Mouse (Mus musculus): ENCODE results near the gene H2-Ab1. TPM values are rescaled to one million over a fixed set of nuclear protein-coding genes. Genes with fewer than 3 reads are reported as not detected.

H2-Ab1 gene
- total RNA-seq, 2 experiments from 2014 or later, result 36.3 to 70.4 TPM

DNA sequence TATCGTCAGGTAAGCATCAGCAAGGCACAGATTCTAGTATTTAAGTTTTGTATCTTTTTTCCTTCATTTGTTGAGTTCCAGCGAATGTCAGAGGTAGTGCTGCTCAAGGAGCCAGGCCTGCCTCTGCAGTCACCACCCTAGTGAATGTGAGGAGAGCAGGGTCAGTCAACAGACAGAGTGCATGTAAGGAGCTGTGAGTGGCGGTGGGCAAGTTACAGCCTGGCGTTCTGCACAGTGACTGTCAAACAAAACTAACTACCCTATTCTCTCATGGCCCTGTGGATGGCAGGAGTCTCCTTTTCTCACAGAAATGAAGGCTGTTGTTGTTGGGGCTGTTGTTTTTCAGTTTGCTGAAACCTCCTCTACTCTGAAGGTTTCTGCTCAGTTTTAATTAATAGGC lies 27.9 kb downstream of the H2-Ab1 start:
- no peak for DNase-seq

DNA sequence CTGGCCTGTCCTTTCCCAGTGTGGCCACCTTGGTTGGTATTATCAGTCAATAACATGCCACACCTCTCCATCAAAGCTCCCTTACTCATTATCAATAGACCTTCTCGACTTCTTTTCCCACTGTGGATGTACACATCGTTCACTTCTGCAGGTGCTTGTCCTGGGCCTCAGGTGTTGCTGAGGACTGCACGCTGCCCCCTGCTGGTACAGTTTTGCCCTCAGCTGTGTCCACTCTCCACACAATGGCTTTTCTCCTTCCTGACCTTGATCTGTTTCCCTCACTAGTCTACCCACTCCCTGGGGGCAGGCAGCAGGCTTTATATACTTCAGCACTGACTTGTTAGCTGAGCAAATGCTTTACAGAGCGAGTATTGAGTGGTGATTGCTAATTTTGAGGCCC lies 28.4 kb downstream of the H2-Ab1 start:
- DNase-seq, result peak; percentile 33 to 69

DNA sequence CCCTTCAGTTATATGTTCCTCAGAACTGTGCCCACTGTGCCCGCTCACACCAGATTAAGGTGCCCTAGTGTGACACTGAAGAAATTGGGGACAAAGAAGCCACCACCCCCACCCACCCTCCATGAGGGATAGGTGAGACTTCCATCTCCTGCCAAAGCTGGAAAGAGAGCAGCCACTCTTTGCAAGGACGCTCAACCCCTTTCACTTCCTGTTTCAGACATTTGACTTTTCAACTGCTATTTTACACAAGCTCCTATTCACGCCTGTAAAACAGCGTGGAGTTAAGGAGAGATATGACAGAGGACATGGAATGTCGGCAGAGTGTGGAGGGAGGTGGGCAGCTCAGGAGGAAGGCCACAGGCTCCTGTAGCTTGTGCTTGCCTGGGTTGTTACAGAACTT lies 29.0 kb downstream of the H2-Ab1 start:
- DNase-seq, result no peak

DNA sequence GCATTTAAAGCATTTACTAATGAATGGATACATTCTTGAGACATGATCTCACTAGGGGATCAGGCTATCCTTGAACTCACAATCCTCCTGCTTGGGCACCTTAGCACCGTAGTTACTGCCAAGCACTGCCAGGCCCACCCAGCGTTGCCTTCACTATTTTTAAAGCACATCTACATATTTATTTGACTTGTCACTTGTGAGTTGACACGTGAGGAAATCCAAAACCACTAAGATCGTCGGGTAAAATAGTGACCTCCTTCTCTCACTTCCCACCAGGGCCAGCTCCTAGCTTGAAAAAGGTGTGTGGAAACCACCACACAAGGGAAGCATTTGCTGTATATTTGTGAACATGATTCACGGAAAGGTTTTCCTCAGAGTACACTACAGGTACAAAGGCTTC lies 29.5 kb downstream of the H2-Ab1 start:
- DNase-seq, result no peak

DNA sequence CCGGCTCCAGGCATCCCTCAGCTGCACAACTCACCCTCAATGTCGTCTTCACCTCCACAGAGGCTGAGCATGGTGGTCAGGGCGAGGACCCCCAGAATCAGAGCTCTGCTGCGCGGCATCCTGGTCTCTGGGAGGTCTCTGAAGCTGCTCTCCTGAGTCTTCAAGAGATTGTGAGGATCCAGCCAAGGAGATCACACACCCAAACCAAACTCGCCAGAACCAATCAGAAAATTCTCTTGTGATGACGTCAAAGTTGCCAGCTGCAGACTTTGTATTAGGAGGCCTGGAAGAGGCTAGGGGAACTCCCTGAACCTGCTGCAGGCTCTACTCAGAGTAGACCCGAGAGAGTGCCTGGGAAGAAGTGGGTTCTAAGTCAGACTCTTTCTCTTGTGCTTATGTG lies 30.2 kb downstream of the H2-Ab1 start, which contains the start of gene H2-Aa:
Gene H2-Aa (minus strand): TSS at position 176 of the 400 bp plus-strand sequence.
- DNase-seq, result peak; percentile 81 to 83

DNA sequence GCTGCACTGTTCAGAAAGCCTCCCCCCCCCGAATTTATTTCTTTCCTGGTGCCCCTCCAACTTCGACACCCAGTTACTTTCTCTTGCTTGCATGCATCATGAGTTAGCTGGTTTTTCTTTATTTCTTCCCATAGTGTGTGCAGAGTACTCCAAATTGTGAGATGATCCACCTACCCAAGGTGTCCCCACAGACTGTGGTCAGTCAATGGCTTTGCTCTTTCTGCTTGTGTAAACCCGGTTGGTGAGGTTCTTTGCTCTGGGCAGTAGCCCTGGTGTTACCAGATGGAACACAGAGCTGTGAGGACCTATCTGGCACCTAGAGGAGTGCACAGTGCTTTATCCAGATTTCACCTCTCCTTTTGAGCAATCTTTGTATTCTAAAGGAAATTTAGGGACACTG lies 30.6 kb downstream of the H2-Ab1 start:
- DNase-seq, result no peak

DNA sequence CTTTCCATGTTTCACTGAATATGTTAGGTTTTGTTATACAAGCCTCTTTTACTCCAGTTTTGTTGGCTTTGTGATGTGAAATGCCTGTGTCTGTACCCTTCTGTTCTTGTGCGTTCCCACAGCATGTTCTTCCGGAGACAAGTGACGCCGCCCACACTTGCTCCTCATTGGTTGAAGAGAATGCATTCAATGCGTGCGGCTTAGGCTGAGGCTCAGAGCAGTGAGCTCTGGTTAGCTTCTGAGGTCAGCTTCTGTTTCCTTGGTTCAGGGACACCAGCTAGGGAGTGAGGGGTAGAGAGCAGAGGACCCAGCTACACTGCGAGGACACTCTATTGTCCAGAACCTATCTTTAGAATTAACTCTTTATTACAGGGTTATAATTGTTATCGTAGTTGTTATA lies 34.1 kb downstream of the H2-Ab1 start:
- peak; percentile 75 to 78 for DNase-seq

DNA sequence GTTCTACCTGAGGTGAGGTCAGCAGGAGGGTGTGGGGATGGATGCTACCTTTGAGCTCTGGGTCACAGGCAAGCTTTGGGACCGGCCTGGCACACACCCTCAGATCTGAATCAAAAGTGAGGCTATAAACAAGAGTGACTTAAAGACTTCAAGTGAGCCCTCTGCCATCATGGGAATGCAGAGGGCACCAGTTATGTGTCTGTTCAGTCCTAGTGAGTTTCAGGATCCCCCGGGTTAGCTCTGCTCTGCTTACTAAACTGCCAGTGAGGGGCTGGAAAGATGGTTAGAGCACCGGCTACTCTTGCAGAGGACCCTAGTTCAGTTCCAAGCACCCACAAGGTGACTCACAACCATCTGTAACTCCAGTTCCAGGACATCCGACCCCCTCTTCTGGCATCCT lies 35.1 kb downstream of the H2-Ab1 start:
- no peak for DNase-seq

DNA sequence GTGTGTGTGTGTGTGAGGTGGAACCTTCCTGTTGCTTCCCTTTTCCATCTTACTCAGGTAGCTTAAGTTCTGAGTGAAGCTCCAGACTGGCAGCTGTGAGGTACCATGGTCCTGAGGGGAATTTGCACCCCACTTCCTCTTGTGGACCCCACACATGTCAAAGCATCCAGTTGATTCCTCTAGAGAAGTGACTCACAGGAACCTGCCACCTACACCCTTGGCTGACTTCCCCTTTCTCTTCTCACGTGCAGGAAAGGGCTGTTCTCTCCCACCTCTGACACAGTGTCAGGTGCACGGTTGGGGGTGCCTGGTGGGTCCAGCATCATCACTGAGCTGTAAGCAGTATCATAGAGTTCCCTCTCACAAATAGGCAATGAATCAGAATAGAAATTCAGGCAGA lies 36.0 kb downstream of the H2-Ab1 start:
- DNase-seq, result no peak

DNA sequence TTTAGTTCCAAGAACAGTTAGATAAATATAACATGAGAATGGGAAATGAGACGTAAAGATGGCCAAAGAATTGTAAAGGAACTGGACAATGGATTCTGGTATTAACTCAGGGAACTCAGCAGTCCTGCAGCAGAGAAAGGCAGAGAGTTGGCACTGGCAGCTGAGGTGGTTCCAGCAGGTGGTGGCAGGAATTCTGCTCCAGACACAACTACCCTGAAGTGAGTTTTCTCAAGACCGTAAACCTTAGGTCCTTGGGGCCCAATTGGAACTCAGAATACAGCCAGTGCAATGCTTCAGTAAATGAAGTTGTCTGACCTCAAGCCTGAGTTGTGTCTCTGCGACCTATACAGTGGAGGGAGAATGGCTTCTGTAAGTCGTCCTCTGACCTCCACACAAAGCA lies 36.8 kb downstream of the H2-Ab1 start:
- no peak for DNase-seq

DNA sequence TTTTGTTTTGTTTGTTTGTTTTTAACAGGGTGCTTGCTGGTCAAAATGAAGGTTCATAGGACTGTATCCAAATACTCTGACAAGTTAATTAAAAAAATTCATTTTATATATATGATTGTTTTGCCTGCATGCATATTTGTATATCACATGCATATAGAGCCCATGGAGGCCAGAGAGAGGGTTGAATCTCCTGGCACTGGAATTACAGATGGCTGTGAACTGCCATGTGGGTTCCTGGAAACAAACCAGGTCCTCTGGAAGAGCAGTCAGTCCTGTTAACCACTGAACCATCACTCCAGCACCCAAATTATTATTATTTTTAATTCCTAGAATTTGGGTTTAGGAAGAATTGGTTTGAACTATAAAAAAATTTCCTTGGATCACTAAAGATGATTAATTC lies 37.8 kb downstream of the H2-Ab1 start:
- DNase-seq, result no peak

DNA sequence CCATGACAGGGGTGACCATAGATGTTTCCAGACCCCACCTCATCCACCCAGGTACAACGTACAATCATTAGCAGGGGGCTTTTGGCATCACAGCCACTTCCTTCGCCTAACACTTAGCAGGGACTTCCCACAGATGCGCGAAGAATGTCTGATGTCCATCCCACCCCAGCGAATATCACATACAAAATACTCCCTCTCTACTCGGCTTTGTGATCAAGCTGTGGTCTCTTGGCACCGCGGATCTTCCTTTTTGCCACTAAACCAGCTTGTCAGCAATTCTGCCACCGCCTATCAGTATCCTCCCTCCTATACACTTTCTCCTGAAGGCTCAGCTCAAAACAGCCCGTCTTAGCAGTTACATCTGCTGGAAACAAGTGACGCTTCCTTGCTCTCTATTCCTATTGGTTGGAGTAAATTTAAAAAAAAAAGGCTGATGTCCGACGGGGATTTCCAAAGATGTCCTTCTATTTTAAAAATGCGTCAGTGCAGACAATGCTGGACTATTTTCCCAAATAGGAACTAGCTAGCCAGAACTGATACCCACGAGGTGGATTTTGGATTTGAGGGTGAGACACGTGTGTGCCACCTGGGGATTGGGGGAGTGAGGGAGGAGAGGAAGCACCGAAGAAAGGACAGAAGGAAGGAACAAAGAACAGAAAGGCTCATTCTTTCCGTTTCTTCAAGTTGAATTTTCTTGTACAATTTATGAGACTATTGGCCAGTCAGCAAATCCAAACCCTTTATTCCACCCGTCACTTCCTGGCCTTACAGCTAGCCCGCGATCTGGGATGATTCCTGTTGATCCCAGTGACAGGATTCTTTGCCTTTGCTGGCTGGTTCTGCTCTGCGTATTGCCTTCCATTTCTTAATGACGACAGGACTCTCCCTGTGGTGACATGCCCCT lies 38.7 kb downstream of the H2-Ab1 start:
- DNase-seq, result peak in 1 of 2 experiments; percentile 28

DNA sequence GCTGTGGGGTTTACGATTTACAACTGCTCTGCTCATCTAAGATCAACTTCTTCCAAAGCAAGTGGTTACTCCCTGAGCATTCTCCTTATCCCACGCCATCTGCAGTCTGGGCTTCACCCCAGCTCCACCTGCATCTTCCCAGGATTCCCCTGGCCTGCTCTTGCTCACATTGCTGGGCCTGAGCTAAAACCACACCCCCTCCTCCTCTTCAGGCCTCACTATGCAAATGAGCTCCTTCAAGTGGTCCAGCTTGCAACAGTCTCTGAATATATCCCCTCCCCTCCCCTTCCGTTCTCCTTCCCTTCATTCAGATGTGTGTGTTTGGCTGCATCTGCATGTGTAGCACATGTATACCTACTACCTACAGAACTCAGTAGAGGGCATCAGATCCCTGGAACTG lies 41.9 kb downstream of the H2-Ab1 start:
- no peak for DNase-seq

DNA sequence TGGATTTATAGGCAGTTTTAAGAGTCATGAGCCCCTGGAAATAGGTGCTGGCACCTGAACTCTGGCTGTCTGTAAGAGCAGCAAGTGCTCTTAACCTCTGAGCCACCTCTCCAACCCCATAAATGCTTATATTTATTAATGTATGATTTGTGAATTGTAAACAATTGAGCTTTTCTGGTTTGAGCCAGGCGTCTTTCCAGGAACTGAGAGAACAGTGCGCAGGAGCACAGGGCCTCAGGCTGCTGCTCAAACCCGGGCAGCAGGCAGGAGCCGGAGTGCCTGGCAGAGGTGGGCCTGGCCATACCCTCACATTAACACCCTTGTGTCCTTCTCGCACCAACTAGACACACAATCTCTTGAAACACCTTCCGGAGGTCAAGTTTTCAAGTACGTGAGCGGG lies 42.6 kb downstream of the H2-Ab1 start:
- no peak for DNase-seq

DNA sequence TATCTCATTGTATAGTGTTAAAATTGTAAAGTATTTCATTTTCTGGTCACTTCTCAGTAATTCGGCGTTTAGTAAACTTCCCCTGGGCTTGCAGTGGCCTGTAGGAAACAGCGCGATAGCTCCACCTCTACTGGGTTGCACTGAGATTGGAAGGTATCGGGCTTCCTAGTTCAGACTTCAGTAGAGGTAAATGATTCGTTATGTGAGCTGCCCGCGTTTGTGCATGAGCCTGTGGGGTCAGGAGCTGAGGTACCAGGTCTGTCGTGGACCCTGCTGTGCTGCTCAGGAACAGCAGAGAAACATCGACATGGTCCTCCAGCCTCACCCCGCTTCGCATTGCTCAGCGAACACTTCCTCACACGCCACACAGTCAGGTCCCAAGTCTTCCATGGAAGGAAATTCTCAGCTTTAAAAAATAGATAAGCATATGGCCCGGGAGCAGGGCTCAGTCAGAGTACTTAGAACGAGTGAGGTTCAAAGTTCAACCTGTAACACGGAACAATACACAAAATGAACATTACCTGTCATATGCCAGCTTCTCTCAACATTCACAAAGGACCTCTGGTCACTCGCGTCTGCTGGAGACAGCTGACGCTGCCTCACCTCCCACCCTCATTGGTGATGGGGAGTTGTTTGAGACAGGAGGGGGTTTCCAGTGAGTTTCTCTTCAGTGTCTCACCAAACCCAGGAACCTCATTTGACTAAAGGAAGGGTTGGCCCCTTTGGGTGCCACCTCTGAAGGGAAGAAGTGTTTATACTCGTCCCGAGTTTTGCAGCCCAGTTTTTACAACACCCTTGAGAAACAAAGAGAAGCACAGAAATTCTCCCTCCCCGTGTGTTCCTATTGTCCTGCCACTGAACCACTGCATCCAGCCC lies 43.4 kb downstream of the H2-Ab1 start:
- no peak for DNase-seq

DNA sequence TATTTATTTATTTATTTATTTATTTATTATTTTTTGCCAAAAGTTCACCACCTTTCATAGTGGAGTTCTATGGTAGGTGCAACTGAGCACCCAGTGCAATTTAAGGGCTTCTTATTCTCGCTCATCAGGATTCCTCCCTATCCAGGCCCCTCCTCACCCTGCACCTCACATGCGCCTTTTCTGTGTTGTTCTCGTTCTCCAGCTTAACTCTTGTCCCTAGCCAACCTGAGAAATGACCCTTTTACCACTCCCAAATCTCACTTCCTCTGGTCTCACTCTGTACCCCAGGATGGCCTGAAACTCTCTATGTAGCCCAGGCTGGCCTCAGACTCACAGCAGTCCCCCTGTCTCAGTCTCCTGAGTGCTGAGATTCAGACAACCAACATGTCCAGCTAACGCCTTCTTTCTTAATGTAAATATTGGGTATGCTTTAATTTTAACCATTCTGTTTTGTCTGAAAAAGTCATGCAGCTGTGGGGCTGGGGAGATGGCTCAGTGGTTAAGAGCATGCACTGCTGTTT lies 44.2 kb downstream of the H2-Ab1 start:
- DNase-seq, result no peak

DNA sequence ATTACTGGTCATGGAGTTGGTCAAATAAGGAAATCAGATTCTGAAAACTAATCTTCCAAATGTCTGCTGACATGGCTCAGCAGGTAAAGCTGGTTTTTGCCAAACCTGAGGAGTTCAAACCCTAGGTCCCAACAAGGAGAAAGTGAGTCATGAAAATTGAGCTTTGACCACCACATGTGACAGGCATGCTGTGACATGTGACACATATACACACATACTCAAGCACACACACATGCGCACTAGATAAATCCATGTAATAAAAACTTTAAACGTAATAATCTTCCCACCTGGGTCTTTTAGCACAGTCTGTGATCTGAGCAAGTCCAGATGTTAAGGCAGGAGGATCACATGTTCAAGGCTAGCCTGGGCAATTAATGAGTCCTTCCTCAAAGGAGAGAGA lies 46.3 kb downstream of the H2-Ab1 start:
- DNase-seq, result no peak

DNA sequence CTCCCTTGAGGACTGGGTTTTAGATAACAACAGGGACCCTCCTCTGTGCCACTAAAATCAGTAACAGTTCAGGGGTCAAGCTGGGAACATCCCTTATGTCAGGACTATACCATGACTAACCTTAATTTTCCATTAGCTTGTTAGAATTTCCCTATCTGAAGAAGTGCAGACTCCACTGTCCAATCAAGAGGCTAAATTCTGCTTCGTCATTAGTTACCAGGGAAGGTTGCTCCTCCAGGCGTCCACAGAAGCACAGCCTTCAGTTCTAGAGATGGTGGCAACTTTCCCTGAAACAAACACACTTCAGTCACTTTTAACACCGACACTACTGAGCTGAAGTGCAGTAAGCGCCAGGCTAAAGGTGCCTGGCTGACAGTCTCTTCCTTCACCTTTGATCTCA lies 47.3 kb downstream of the H2-Ab1 start:
- DNase-seq, result peak; percentile 49 to 73

DNA sequence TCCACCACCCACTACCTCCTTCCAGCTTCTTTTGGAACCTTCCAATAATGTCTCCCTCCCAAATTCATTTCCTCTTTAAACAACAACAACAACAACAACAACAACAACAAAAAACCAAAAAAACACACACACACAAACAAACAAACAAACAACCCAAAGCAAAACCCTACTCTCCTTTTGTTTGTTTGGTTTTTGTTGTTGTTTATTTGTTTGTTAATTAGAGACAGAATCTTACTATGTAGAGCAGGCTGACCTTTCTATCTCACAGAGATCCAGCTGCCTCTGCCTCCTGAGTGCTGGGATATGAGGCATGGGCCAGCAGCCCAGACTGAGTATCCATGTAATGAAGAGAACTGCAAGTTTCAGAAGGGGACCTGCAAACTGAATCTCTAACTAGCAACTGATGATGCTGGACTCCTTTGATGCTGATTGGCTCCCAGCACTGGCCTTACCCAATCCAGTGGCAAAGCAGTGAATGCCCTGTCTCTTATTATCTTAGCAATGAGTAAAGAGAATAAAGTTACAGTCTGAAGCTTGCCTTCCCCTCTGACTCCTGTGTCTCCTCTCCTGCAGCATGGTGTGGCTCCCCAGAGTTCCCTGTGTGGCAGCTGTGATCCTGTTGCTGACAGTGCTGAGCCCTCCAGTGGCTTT lies 48.0 kb downstream of the H2-Ab1 start, which contains the start of gene H2-Eb1:
Gene H2-Eb1 (plus strand): TSS at position 488 of the 651 bp plus-strand sequence.
- DNase-seq, result peak; percentile 81 to 86

DNA sequence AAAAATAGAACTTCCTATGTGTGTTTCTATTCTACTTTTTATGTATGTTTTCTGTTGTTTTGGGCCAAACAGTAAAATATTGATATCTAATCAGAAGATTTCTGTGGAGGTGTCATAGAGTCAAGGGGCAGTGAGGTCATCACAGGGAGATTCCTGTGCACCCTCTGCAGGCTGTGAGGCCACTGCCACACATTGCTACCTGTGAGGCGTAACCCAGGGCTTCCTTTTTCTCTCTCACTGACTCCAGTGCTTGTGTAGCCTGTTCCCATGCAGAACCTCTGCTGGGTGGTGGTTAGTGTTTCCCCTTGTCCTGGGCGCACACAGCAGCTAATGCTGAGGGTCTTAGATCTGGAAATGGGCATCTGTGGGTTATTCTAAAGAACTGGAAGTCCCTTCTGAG lies 48.9 kb downstream of the H2-Ab1 start:
- DNase-seq, result no peak

DNA sequence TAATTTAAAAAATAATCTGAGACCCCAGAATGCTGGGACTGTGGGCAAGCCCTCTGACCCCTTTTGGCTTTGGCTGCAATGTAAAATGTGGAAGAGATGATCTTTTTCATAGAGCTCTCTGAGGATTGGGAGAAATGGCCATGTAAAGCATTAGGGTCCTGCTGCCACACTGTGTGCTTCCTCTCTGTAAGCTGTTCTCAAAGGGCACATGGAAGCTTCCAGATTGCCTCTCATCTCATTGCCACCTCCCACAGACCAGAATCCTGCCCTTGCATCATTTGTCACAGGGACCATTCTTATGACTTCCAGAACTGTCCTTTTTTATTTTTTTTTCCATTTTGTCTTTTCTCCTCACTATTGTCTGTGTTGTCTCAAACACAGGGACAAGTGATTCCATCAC lies 49.7 kb downstream of the H2-Ab1 start:
- DNase-seq, result no peak

DNA sequence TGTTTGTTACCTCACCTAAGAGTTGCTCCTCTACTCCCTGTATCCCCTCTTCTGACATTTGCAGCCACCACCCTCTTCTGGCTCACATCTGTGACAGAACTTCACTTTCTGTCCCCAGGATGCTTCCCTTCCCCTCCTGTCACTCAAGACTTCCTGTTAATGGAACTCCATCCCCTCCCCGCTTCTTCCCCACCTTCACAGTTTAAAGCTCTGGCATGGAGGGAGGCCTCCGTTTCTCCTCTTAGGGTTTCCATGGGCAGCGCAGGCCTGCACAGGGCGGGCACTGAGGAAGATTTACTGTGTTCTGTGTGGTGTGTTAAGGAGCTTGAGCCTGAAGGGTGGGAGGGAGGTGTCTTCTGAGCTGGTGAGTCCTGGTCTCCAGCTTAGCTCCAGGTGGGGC lies 50.7 kb downstream of the H2-Ab1 start:
- no peak for DNase-seq
